Mouse (Mus musculus) midbrain, embryonic 13.5 days (tissue): Measurements from ENCODE around the gene Per2. TPM values are rescaled to one million over a fixed set of nuclear protein-coding genes. Genes with fewer than 3 reads are reported as not detected.

Experiments
- ATAC-seq: fragments of 200-750 bp; cut with Nextera tagmentation; 2 replicates; pipeline ENCODE4 v1.8.0; 2017; ENCODE audit warnings: mild to moderate bottlenecking, moderate TSS enrichment, moderate library complexity
- H3K27ac ChIP-seq: fragments of 300-500 bp; sonication (generic); 2 replicates; pipeline ENCODE4 v1.5.1; 2015; ENCODE audit warnings: inconsistent platforms, mild to moderate bottlenecking, moderate library complexity
- H3K27me3 ChIP-seq: fragments of 300-500 bp; sonication (generic); 2 replicates; pipeline ENCODE4 v1.6.1; 2015; ENCODE audit warnings: mild to moderate bottlenecking, inconsistent platforms
- H3K36me3 ChIP-seq: fragments of 300-500 bp; sonication (generic); 2 replicates; pipeline ENCODE4 v1.6.1; 2015; ENCODE audit warnings: mild to moderate bottlenecking, inconsistent platforms
- H3K4me1 ChIP-seq: fragments of 300-500 bp; sonication (generic); replicated peaks from 2 replicates; pipeline ENCODE4 v1.6.1; 2015; ENCODE audit warnings: inconsistent platforms
- H3K4me2 ChIP-seq: fragments of 300-500 bp; sonication (generic); replicated peaks from 2 replicates; pipeline ENCODE4 v1.6.1; 2015; ENCODE audit warnings: moderate library complexity, mild to moderate bottlenecking, inconsistent platforms
- H3K4me3 ChIP-seq: fragments of 300-500 bp; sonication (generic); replicated peaks from 2 replicates; pipeline ENCODE4 v1.5.1; 2015; ENCODE audit warnings: mild to moderate bottlenecking, inconsistent platforms
- H3K9ac ChIP-seq: fragments of 300-500 bp; sonication (generic); replicated peaks from 2 replicates; pipeline ENCODE4 v1.6.1; 2015; ENCODE audit warnings: mild to moderate bottlenecking, inconsistent platforms
- H3K9me3 ChIP-seq: fragments of 300-500 bp; sonication (generic); 2 replicates; pipeline ENCODE4 v1.6.1; 2016; ENCODE audit warnings: mild to moderate bottlenecking, inconsistent platforms
- WGBS: fragments of 180-500 bp; shearing (Covaris S2); methylation state at CpG from one replicate; pipeline ENCODE4 v1.1.7; 2015; 5-methylcytosine and 5-hydroxymethylcytosine counted together
- polyA plus RNA-seq: library from polyadenylated mRNA; unstranded; fragments of >200 nt; fragmentation: Nextera tagmentation; extraction: Ambion mirVana; gene quantifications from 2 replicates; pipeline ENCODE4 v1.2.1, GENCODE M21; 2015

Gene Per2
- polyA plus RNA-seq, 1 experiment from 2014 or later, result 4.7 TPM

- ATAC-seq, result no peak
- Histone ChIP-seq H3K36me3 (peaks cover 28% of the 10 kb centered on the region), H3K27me3 (no peaks in the 10 kb centered on the region), H3K4me3 (no peak overlapping the region), H3K4me2 (no peak overlapping the region), H3K27ac (no peak overlapping the region), H3K9ac (no peak overlapping the region), H3K4me1 (no peaks in the 10 kb centered on the region), H3K9me3 (no peaks in the 10 kb centered on the region)
- WGBS, result 89% methylated on average over 9 of the region's 9 CpGs
Observed at GRCm38 (mm10) chr1:91426397-91426796, 32.7 kb downstream of the Per2 start.

DNA sequence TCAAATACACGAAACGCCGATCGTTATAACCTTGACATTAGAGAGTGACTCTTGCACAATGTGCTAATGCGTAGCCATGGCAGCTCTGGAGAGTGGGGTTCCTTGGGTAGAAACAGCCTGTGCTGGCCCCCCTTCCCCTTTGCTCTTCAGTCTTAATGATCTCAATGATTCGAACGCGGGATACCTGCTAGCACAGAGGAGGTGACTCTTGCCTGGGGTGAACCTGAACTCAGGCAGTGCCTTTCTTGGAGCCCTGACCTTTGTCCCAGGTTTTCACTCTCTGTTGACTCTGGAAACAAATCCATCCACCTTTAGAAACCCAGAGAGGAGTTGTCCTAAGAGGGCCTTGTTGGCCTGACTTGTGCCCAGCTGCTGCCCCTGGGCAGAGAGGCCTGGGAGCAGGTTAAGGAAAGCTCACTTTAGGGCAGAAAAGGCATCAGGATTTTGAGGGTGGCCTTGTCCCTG, 38.5 kb downstream of the Per2 start:
- H3K36me3 ChIP-seq, result peaks cover 29% of the 10 kb centered on the region
- no peaks in the 10 kb centered on the region for H3K9me3 ChIP-seq
- peaks cover 17% of the 10 kb centered on the region for H3K4me1 ChIP-seq
- no peaks in the 10 kb centered on the region for H3K27me3 ChIP-seq
- 88% methylated on average over 8 of the region's 8 CpGs for WGBS
- no peak overlapping the region for H3K27ac ChIP-seq
- no peak overlapping the region for H3K9ac ChIP-seq
- no peak overlapping the region for H3K4me2 ChIP-seq
- no peak for ATAC-seq
- no peak overlapping the region for H3K4me3 ChIP-seq

DNA sequence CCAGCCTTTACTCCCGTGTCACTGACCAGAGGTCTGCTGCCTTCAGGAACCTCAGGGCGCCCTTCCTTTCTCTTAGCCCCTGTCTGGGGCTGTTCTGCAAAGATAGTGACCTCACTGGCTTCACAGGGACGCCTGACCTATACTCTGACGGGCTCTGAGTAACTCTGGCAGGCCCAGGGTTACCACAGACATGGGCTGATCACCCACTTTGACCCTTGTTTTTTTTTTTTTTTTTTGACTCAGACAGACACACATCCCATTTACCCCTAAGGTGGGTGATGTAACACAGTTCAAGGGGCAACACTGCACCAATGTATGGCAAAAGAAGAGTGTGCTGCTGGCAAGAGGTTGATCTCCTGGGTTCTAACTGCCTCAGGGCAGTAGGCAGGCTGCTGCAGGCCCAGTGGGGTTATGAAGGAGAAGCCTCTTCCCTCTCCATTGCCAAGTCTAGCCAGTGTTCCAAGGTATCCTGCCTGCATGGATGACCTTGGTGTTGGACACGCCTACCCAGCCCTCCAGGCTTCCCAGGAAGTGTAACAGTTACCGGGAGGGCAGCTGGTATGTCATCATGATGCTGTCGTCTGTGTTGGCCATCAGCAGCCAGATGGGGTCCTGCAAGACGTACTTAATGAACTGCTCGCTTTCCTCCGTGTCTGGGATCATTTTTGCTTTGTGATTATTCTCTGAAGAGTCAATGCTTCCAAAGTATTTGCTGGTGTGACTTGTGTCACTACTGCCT, 39.1 kb downstream of the Per2 start:
- H3K9ac ChIP-seq, result no peak overlapping the region
- H3K9me3 ChIP-seq, result no peaks in the 10 kb centered on the region
- no peak overlapping the region for H3K4me3 ChIP-seq
- H3K27ac ChIP-seq, result no peak overlapping the region
- H3K4me1 ChIP-seq, result peaks cover 22% of the 10 kb centered on the region
- no peaks in the 10 kb centered on the region for H3K27me3 ChIP-seq
- H3K4me2 ChIP-seq, result no peak overlapping the region
- ATAC-seq, result no peak
- peaks cover 29% of the 10 kb centered on the region for H3K36me3 ChIP-seq
- 74% methylated on average over 10 of the region's 10 CpGs for WGBS

GRCm38 (mm10) chr1:91417991-91418390, 41.1 kb downstream of the Per2 start:
- no peaks in the 10 kb centered on the region for H3K27me3 ChIP-seq
- peaks cover 39% of the 10 kb centered on the region for H3K4me1 ChIP-seq
- H3K4me2 ChIP-seq, result no peak overlapping the region
- H3K36me3 ChIP-seq, result peaks cover 29% of the 10 kb centered on the region
- H3K9me3 ChIP-seq, result no peaks in the 10 kb centered on the region
- no peak overlapping the region for H3K27ac ChIP-seq
- 79% methylated on average over 1 of the region's 1 CpGs for WGBS
- no peak overlapping the region for H3K9ac ChIP-seq
- no peak overlapping the region for H3K4me3 ChIP-seq
- no peak for ATAC-seq

GRCm38 (mm10) chr1:91415311-91415710, 43.8 kb downstream of the Per2 start:
- no peak for ATAC-seq
- no peaks in the 10 kb centered on the region for H3K27me3 ChIP-seq
- peak overlapping the region; percentile 74; the same call in 1 of the 2 replicates for H3K9ac ChIP-seq
- 34% methylated on average over 5 of the region's 5 CpGs for WGBS
- H3K4me1 ChIP-seq, result peaks cover 61% of the 10 kb centered on the region
- no peak overlapping the region for H3K4me3 ChIP-seq
- peak overlapping the region; percentile 95; the same call in 1 of the 2 replicates for H3K4me2 ChIP-seq
- H3K27ac ChIP-seq, result peak overlapping the region; percentile 98
- H3K9me3 ChIP-seq, result no peaks in the 10 kb centered on the region
- H3K36me3 ChIP-seq, result peaks cover 29% of the 10 kb centered on the region

DNA sequence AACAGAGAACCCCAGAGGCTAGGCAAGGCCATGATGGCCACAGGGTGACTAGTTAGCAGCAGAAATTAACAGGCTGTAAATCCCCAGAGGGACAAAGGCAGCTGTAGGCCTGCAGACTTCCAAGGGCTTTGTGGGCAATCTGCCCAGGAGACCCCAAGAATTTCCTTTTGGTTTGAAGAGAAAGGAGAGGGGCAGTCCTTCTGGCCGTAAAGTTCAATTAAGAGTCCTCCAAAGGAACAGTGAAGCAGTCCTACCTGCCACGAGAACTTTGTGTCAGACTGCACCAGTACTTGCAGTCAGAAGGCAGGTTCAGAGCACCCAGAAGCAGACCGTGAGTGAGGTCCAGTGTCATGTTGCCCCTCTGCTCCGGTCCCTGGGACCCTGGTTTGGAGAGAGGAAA, 44.2 kb downstream of the Per2 start:
- H3K9me3 ChIP-seq, result no peaks in the 10 kb centered on the region
- no peaks in the 10 kb centered on the region for H3K27me3 ChIP-seq
- WGBS, result 30% methylated on average over 4 of the region's 4 CpGs
- H3K4me2 ChIP-seq, result peak overlapping the region; percentile 95
- peak overlapping the region; percentile 74; the same call in 1 of the 2 replicates for H3K9ac ChIP-seq
- peak overlapping the region; percentile 98 for H3K27ac ChIP-seq
- H3K36me3 ChIP-seq, result peaks cover 26% of the 10 kb centered on the region
- H3K4me1 ChIP-seq, result peaks cover 61% of the 10 kb centered on the region
- no peak overlapping the region for H3K4me3 ChIP-seq
- ATAC-seq, result no peak

DNA sequence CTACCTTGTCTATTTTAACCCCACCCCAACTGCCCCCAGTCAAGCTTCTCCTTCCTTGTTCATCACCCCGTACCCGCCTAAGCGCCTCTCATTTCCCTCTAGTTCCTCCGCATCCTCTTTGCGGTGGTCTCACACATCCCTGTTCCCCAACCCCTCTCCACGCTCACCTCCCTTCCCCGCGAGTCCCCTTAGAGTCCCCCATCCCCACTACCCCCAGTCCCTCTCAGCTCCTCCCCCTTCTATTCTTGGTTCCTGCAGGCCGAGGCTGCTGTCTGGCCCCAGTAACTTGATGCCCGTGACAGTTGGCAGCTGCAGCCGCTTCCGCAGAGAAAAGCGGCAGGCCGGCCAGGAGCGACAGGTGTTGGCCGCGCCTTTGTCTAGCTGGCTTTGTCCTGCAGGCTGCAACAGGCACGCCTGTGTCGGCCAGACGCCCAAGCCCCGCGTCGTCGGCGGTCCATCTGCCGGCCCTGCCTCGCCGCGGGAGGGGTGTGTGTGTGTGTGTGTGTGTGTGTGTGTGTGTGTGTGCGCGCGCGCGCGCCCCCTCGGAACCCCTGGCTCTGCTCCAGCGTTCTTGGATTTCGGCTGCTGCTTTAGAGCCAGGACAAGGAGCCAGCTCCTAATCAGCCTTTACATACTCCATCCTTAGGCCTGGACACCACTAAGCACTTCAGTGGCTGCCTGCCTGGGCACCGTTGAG, 45.1 kb downstream of the Per2 start, which contains the start of gene Hes6:
Gene Hes6, minus strand, starts transcription at position 141 of the 697 bp plus-strand sequence.
- Histone ChIP-seq H3K4me1 (peaks cover 61% of the 10 kb centered on the region), H3K9me3 (no peaks in the 10 kb centered on the region), H3K4me2 (peak within 1 kb of the TSS; percentile 95), H3K36me3 (peaks cover 20% of the 10 kb centered on the region), H3K27ac (peak within 1 kb of the TSS; percentile 98), H3K4me3 (peak within 1 kb of the TSS; percentile 81), H3K27me3 (no peaks in the 10 kb centered on the region), H3K9ac (peak within 1 kb of the TSS; percentile 96)
- WGBS, result under 1% methylated on average over 32 of the region's 39 CpGs
- peak; percentile 72 for ATAC-seq

DNA sequence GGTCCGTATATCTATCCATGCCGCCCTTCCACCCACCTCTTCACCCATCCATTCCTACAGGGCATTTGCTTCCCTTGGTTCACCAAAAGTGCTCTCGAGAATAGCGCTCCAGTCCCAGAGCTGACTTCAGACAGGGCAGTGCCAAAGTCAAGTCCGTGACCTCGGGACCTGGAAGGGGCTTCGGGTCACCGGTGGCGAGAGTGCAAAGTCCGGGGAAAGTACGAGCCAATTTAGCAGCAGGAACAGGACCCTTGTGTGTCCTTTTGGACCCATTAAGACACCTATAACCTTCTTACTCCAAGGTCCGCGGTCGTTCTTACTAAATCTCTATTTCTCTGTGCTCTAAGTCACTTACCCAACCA, 45.6 kb downstream of the Per2 start:
- Histone ChIP-seq H3K4me2 (peak overlapping the region; percentile 95), H3K36me3 (peaks cover 20% of the 10 kb centered on the region), H3K9me3 (no peaks in the 10 kb centered on the region), H3K27me3 (no peaks in the 10 kb centered on the region), H3K9ac (peak overlapping the region; percentile 74), H3K4me3 (peak overlapping the region; percentile 81), H3K27ac (peak overlapping the region; percentile 98), H3K4me1 (peaks cover 61% of the 10 kb centered on the region)
- WGBS, result under 1% methylated on average over 14 of the region's 14 CpGs
- no peak for ATAC-seq

DNA sequence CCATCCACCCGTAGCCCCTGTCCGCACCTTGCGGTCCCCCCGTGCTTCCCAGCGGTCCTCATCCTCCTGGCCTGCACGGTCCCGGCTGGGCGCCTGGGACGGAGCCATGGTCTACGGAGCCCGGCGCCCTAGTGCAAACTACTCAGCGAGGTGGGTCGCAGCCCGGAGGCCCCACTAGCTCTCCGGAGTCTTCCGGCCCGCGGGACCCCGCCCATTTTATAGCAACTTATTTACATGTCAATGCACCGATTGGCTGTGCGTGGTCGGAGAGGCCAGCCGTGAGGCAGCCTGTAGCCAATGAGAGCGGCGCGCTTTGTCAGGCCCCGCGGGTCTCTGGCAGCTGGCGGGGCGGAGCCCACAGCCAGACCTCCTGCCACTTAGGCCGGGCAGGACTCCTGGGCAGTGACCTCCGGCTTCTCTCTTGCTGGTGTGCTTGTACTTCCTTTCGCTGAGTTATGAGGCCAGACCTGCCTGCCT, 46.1 kb downstream of the Per2 start:
- Histone ChIP-seq H3K4me1 (peaks cover 61% of the 10 kb centered on the region), H3K4me2 (peak overlapping the region; percentile 95), H3K27me3 (no peaks in the 10 kb centered on the region), H3K27ac (peak overlapping the region; percentile 98), H3K36me3 (peaks cover 17% of the 10 kb centered on the region), H3K4me3 (peak overlapping the region; percentile 81), H3K9me3 (no peaks in the 10 kb centered on the region), H3K9ac (peak overlapping the region; percentile 96)
- under 1% methylated on average over 34 of the region's 34 CpGs for whole genome bisulfite sequencing
- ATAC-seq, result peak; percentile 91

- H3K4me2 ChIP-seq, result peak overlapping the region; percentile 95
- peaks cover 12% of the 10 kb centered on the region; the same call in 1 of the 2 replicates for H3K36me3 ChIP-seq
- no peaks in the 10 kb centered on the region for H3K9me3 ChIP-seq
- WGBS, result 1% methylated on average over 59 of the region's 65 CpGs
- H3K9ac ChIP-seq, result peak overlapping the region; percentile 96
- ATAC-seq, result peak; percentile 24
- peaks cover 61% of the 10 kb centered on the region for H3K4me1 ChIP-seq
- H3K27ac ChIP-seq, result peak overlapping the region; percentile 98
- no peaks in the 10 kb centered on the region for H3K27me3 ChIP-seq
- peak overlapping the region; percentile 81 for H3K4me3 ChIP-seq
Observed at GRCm38 (mm10) chr1:91412286-91413029, 46.7 kb downstream of the Per2 start.

DNA sequence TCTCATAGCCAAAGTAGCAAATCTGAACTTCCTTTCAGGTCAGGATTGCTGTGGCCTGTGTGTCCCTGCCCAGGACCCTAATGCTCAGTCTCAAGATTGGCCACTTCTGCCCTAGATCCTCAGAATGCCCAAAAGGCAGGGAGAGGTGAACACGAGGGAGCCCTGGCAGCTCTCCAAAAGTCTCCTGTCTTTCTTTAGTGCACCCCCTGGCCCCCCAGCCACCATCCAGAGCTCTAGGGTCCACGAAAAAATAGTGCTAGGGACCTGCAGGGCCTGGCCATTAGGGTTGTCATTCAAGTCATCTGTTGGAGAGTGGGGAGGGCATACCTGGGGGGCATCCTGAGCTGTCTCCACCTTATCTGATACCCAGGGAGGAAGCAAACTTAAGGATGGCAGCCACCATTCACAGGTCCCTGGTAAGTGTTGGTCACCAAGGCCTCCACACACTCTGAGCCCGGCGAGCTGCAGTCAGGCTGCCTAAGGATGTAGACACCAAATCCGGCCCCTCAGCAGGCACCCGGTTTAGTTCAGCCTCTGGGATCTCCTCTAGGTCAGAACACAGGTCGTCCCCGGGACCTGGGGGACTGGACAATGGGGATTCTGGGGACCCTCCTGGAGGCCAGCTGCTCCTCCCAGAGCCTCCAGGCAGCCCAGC, 47.4 kb downstream of the Per2 start:
- Histone ChIP-seq H3K4me3 (peak overlapping the region; percentile 81), H3K27me3 (no peaks in the 10 kb centered on the region), H3K9me3 (no peaks in the 10 kb centered on the region), H3K9ac (peak overlapping the region; percentile 96), H3K4me1 (peaks cover 58% of the 10 kb centered on the region), H3K27ac (peak overlapping the region; percentile 98), H3K4me2 (peak overlapping the region; percentile 95), H3K36me3 (peaks cover 7% of the 10 kb centered on the region; the same call in 1 of the 2 replicates)
- 46% methylated on average over 8 of the region's 8 CpGs for WGBS
- no peak for ATAC-seq
